Mouse (Mus musculus) lung, postnatal 25 days (tissue): ENCODE results near the gene Higd1c.
"Not testable (repeated sequence)": the region's sequence is repeated elsewhere in the genome, so short reads cannot be mapped to it uniquely, and the experiment has no call there.

Experiments used
- DNase-seq: peaks from one replicate; pipeline ENCODE4 v3.0.0; 2022; ENCODE audit warnings: low spot score

The Higd1c gene

DNA sequence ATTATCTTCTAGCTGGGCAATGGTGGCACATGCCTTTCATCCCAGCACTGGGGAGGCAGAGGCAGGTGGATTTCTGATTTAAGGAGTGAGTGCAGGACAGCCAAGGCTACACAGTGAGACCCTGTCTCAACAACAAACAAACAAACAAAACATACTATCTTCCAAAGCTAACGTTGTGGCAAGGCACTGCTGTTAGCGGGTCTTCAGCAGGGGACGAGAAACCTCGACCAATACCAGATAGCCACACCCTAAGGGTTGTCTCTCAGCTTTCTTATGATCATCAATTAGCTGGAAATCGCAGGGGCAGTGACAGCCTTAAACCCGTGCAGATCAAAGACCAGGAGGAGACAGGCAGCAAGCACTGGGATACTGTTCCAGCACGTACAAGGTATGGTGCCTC, at the start of gene Higd1c:
Gene Higd1c, plus strand, starts transcription at position 301 of the 400 bp plus-strand sequence.
- DNase-seq: no peak

GRCm38 (mm10) chr15:100318014-100318671, 46.2 kb upstream of the Higd1c start:
- DNase-seq: peak; percentile 89

DNA sequence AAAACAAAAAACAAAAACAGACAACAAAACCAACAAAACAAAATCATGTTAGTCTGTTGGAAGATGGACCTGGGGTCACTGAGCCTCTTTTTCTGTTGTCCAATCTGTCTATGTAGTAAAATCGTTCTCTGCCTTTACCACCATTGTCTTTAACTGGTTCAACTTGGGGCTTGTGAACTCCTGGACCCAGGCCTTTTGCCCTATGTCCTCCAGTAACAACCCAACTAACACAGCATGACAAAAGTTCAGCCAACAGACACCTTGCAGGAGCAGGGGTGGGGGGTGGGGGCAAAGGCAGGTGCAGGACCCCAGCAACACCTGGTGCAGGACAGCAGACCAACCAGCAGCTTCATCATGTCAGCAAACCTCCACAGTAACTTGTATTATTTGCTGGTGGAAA, 44.5 kb upstream of the Higd1c start:
- no peak for DNase-seq

GRCm38 (mm10) chr15:100320295-100320905, 43.9 kb upstream of the Higd1c start:
- DNase-seq: peak; percentile 82

- DNase-seq: peak; percentile 89
These were observed 43.2 kb upstream of the Higd1c start for GRCm38 (mm10) chr15:100321134-100321533.

GRCm38 (mm10) chr15:100324021-100324591, 40.2 kb upstream of the Higd1c start:
- DNase-seq: no peak

- DNase-seq: no peak
These were observed 39.1 kb upstream of the Higd1c start for GRCm38 (mm10) chr15:100325235-100325634.

GRCm38 (mm10) chr15:100328089-100328488, 36.3 kb upstream of the Higd1c start:
- not testable (repeated sequence) for DNase-seq

DNA sequence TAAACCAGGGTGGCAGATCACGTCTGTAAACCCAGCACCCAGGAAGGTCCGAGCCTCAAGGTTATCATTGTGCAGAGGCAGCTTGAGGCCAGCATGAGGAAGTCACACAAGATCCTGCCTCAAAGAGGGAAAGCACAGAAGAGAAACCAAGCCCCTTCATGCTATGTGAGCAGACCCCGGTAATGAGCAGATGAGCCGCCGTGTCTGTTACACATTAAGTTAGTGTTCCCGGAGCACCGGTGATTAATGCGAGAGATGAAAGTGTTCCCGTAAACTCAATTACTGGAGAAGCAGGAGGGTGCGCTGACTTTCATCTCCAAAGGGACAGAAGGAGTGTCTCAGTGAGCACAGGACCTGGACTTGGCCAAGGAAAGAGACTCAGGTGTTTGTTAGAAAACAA, 35.0 kb upstream of the Higd1c start:
- DNase-seq: not testable (repeated sequence)

DNA sequence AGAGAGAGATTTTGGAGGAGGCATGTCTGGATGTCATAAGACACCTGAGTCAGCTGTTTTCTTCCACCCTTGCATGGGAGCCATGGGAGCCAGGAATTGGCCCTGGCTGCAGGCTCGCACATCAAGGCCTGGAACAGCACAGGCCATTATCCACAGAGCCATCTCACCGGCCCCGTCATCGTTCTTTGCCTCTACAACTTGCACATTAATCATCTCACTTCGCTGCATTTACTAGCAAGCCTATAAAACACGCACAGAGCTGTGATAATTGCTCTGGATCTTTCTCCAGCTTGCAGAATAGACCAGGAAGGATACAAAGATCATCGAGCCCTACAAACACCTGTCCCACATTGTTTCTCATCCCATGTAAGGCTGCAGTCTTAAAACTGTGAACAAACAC, 33.6 kb upstream of the Higd1c start:
- DNase-seq: no peak

- not testable (repeated sequence) for DNase-seq
These were observed 32.0 kb upstream of the Higd1c start for GRCm38 (mm10) chr15:100332077-100332961.

- no peak for DNase-seq
These were observed 29.7 kb upstream of the Higd1c start, which contains the start of gene Mettl7a3 for GRCm38 (mm10) chr15:100334629-100335028. Gene Mettl7a3 (plus strand): TSS chr15:100334929.

DNA sequence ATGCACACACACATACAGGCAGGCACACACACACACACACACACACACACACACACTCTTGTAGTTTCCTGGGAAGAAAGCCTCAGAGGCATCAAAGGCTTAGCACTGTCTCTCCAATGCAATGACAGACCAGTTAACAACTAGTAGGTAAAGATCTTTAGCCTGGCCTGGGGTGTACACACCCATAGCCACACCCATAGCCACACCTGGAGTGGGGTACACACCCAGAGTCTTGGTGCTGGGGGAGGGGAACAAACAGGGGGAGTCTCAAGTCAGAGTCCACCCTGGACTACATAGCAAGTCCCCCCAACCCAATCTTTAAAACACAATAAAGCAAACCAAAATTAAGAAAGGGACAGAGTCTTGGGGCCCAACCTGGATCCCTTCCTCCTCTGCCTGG, 27.0 kb upstream of the Higd1c start:
- not testable (repeated sequence) for DNase-seq

- DNase-seq: peak; percentile 79
These were observed 26.5 kb upstream of the Higd1c start for GRCm38 (mm10) chr15:100337847-100338246.

DNA sequence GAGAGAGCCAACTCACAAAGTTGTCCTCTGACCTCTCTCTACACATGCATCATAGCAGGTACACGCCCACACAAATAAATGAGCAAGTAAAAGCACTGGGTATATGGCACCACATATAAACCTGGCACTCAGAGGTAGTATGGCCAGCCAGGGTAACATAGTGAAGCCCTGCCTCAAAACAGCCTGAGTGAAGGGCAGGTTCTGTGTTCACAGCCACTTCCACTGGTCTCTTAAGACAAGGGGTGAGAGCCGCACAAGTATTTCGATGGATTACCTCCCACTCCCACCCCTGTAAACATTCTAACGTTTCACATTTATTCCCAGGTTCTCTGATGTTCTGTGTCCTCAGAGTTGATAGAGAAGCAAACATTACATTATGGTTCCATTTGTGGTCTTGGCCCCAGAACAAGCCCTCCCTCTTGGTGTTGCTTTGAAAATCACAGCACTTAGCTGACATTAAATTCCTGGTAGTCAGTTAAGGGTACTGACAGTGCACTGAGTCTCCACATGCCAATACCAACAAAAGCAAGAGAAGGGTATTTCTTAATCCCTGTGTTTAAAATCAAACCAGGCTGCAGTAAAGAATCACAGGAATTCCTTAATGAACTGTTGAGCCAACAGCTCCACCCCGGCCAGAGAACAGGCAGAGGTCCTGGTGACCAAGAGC, 22.9 kb upstream of the Higd1c start:
- peak; percentile 69 for DNase-seq

DNA sequence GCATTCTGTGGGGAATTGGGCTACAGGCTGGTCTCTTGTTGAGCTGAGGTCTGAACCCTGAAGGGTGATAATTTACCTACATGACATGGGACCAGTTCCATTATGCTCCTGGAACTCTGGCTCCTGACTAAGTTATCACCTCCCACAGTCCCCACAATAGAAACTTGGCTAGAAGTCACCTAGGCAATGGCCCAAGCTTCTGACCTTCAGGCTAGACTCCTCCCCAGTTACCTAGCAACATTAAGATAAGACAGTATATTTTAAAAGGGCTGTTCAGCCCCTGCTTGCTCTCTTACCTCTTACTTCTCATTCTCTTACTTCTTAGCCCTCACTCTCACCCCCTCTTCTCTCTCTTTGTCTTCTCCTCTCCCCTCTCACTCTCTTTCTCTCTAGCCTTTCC, 18.9 kb upstream of the Higd1c start:
- DNase-seq: no peak

GRCm38 (mm10) chr15:100346761-100347160, 17.6 kb upstream of the Higd1c start:
- no peak for DNase-seq

- no peak for DNase-seq
These were observed 14.8 kb upstream of the Higd1c start for GRCm38 (mm10) chr15:100349496-100349895.

DNA sequence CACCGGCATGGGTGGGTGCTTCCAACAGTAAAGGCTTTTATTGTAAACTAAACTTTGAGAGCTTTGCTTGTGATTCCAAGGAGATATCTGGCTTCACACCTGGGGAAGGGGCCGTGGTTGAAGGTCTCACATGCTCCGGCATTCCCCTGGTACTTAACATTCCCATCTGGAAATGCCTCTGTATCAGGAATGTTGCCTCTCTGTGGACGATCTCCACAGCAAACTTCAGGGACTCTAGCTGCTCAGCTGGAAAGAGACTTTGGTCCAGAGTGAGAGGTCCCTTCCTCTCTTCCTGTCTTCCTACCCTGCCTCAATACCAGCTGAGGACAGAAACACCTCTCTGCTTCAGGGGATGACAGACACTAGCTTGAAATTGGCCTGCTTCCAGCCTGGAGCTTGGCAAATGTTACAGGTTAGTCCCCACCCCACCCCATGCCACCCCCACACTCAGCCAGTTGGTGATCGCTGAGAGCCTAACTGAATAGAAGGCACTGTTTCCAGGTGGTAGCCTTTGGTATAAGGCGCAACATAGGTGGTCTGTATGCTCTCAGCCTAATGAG, 12.8 kb upstream of the Higd1c start:
- no peak for DNase-seq

DNA sequence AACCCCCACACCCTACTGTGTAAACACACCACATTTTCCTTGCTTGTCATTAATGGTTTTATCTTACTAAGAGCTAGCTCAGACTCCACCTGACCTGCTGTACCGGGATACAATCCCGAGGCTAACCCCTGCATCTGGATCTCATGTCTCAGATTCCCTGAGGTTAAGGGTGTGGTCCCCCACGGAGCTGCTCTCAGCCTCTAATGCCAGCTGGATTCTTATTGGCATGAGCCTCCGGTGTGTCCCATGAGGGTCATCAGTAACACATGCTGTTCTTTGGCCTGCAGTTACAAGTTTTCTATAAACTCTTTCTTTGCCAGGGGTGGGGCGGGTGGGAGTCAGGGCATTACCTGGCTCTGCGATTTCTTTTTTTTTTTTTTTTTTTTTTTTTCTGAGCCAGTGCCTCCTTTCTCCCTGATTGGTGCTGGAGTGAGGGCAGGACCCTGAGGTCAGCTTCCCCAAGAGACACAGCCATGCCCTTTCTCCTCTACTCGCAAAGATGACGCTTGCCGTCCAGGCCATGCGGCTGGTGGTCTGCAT, 11.6 kb upstream of the Higd1c start, which contains the start of the genes Methig1 and Mettl7a2:
Gene Methig1, plus strand, starts transcription at position 439 of the 540 bp plus-strand sequence.
Gene Mettl7a2, plus strand, starts transcription at position 490 of the 540 bp plus-strand sequence.
- DNase-seq: no peak

- not testable (repeated sequence) for DNase-seq
These were observed 10.9 kb upstream of the Higd1c start for GRCm38 (mm10) chr15:100353399-100353798.
